Mouse (Mus musculus): ENCODE measurements around the gene Lrrc1. TPM values are rescaled to one million over a fixed set of nuclear protein-coding genes. Genes with fewer than 3 reads are reported as not detected.

Lrrc1 gene
- polyA plus RNA-seq, 2 experiments from 2014 or later = 2.2 to 3.6 TPM

DNA sequence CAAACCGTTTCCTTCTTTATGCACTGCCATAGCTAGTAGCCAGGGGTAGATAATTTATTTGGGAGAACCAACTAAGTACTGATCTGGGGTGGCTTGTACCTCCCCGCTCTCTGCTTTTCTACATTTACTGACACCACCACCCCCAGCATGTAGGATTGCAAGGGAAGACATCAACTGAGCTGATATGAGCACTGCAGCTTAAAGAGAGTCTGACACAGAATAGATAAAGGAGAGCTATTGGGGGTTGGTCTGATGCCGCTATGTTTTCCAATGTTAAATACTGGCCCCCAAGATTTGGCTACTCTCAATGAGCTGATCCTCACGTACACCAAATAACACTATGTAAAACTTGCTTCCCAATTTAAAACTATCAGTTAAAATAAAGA is 124.5 kb downstream of the Lrrc1 start:
- ATAC-seq = no peak

DNA sequence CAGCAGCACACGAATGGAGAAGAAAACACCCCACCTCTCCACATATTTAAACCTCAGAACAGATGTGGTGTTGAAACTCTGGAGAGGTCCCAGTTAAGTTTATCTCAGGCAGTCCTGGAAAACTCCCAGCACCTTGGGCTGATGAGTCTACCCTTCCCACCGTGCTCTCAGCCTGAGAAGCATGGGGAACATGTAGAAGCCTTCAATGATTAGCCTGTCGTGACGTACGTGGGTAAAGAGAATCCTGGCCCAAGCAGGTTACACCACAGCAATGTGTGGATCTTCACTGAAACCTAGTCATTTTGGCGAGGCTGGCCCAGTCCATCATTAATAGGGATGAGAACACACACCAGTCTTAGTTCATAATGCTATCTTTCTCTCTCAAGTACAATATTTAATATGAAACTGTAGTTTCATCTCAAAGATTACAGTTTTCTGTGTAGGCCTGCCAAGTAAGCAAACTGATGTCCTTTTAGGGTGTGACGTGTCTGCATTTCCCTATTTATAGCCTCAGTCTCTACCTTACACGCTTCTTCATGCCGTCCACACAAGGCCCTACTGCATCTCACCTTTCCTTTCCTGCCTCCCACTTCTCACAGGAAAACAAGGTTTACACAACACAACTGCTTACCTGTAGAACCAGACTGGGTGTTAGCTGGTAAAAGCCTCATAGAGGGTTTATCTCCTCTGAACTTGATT is 125.0 kb downstream of the Lrrc1 start:
- ATAC-seq = no peak

DNA sequence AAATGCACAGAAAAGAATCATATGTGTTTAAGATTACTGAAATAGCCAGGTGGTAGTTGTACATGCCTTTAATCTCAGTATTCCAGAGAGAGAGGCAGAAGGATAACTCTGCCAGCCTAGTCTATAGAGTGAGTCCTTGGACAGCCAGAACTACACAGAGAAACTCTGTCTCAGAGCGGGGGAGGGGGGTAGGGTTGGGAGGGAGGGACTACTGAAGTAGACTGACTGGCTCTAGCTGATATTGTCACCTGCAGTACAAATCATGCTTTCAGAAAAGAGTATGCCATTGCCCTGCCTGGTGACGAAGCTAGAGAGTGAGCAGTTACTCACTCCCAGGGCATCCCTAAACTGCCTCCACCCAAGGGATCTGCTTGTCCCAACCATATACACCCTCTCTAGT is 125.9 kb downstream of the Lrrc1 start:
- no peak for ATAC-seq

DNA sequence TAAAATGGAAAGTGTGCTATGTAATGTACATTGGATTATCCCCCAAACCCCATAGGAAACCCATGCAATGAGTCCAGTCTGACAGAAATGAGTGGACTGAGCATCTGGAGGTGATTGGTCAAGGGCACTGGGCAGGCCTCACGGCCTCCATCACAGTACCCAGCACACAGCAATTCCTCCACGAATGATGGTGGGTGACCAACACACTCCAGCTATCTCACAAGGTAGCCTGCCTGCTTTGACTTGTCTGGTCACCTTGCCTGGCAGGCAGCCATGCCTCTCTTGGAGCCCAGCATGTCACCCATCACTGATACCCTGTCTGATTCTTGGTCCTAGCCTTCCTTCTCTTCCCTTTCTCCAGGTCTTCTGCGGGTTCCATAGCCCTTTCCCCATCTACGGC is 128.2 kb downstream of the Lrrc1 start:
- ATAC-seq = no peak

DNA sequence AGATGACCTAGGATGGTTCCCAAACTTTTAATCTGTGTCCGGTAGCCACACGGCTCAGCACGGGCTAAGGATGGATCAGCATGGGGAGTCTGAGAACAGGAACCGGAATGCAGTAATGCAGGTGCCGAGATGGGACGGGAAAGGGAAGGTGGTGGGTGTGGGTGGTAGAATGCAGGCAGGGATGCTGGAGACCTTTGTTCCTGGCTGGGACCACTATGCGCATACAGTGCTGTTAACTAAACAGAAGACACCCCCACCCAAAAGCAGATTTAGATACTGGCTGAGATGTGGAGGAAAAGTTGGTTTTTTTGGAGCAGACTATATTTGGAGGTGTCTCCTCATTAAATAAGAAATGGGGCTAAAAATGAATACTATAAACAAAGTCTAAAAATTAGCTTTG is 128.7 kb downstream of the Lrrc1 start:
- ATAC-seq = no peak

DNA sequence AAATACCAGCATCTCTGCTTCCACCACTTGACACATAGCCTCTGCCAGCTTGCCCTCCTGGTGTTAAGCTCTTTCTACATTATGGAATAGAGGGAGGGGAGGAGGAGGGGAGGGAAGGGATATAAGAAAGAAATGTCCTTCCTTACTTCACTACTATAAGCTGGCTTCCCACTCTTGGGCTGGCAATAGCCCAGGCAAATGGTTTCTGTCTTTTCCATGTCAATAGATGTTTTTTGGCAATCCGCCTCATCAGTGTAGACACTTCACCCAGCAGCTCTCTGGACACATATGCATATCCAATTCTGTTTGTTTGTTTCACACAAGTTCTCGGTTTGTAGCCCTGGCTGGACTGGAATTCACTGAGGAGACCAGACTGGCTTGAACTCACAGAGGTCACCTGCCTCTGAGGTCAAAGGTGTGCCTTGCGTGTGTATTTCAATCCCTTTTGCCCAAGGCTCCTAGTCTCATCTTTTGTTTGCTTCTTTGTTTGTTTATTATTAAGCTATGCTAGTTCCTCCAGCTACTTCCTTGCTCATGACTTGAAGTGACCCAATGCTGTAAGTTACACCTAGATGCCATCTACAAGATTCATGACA is 132.7 kb downstream of the Lrrc1 start:
- ATAC-seq = no peak

DNA sequence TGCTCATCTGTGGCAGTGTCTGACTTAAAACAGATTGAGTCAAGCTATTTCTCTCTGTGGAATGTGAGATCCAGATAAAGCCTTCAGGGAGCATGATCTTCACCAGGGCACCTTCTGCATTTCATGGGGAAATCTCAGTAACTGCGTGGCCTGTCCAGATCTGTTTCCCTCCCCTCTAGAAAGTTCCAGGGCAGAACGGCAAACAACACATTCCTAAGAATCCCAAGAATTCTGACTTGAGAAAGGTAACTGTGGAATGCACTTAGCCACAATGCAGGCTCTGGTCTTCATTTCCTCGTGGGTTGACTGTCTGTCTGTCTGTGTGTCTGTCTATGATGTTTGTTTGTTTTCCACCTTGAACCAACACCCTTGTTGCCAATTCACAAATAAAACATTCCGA is 133.7 kb downstream of the Lrrc1 start:
- ATAC-seq = no peak

DNA sequence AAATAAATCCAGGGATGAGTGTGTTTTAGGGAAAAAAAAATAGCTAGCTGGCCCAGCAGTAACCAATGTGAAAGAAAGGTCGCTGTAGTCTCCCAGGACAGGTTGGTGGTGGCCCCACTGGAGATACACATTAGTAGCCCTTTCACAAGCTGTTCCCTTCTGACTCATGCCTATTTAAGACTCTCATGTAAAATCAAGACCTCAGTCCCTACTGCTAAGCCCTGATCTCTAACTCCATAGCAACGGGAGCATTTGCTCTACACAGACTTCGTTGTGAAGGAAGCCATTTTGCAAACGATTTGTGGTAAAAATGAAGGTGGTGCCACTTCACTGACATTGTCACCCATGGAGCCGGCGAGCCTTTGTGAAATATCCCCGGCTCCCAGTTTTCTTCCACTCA is 134.1 kb downstream of the Lrrc1 start:
- ATAC-seq = no peak

DNA sequence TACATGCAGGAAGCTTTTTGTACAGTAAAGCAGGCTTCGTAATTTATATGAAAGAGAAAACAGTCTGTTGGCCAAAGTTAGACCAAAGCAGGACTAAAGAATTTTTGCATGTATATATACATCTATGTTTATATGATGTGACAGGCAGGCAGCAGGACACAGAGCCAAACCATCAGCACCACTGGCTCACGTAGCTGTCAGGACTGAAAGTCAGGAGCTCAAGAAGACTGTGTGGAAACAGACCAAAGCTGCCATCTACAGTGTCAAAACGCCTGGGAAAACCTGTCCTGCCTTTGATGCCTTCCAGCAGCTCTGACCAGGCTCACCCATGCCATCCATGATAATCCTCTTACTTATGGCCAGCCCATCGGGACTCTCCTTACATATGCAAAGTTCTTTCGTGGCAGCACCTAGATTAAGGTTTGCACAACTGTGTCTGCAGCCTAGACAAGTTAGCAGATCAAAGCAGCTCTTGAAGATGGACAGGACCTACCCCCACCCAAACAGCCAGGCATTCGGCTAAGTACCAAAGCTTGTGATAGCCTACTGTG is 136.5 kb downstream of the Lrrc1 start:
- ATAC-seq = no peak

DNA sequence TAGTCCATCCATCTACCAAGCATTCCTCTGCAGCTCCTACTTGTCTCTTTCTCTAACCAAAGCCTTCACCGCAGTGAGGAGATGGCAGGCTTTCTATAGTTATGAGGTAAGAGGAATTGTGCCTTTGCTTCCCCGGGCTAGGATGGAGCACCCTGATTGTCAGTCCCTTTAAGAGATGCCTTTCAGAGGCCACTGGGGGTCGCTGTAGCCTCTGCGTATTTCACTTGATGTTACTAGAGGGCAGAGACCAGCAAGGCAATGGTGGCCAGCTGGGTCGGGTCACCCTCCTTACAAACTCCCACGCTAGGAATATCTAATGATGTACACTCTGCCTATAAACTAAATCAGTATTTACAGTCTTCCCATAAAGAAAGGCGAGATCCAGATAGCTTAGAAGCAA is 137.8 kb downstream of the Lrrc1 start:
- ATAC-seq = no peak

DNA sequence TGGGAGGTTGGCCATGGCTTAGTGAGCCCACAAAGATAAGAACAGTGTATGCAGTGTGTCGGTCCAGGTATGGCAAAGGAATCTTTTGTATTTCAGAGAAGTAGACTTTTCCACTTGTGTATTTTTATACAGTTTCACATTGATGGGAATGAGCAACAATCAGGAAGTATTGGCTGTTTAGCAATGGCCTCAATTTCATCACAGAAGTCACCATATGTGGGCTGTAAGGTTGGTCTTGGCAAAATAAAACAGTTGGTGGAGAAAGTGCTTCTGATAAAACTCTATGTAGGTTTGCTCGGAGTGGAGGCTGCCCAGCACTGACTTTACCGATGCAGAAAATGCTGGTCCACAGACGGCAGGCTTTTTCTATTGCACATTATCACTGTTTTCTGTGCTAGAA is 140.2 kb downstream of the Lrrc1 start:
- ATAC-seq = no peak

DNA sequence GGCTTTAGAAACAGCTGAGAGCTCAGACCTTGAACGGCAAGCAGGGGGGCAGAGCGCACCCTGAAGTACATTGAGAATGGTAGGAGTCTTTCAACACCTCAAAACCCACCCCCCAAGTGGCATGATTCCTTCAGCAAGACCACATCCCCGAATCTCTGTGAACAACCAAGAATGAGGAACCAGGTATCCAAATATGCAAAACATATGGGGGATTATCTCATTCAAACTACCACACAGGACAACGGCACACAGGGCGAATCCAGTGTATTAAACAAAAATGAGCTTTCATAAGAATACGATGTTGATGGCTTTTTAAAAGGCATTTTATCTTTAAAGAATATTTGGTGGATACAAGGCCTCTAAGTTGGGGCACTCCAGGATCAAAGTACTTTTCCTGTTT is 140.7 kb downstream of the Lrrc1 start:
- no peak for ATAC-seq

DNA sequence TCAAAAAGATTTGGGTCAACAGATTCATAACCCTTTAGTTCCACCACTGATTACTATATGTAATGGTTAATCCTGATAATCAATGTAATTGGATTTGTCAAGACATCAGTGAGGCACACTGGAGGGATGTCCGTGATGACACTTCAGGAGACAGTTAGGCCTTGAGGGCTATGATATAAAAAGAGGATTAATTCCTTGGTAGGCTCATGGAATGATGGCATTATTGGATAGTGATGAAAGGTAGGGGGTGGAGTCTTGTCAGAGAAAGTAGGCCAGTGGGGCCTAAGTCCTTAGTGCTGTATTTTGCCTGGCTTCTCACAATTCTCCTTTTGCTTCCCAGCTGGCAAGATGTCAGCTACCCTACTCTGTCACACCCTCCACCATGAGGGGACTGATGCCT is 141.7 kb downstream of the Lrrc1 start:
- ATAC-seq = no peak

DNA sequence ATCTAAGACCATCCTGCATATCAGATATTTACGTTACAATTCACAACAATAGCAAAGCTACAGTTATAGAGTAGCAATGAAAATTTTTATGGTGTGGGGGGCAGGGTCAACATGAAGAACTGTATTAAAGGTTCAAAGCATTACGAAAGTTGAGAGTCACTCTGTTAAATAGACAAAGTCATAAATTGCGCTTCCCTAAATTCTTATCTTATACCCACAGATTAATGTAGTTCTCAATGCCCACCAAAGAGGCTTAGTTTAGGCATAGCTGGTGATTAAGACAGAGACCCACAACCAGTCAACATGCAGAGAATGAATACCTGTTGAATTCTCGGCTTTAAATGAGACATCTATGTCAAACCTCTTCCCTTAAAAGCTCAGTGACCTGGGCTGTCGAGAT is 144.9 kb downstream of the Lrrc1 start:
- no peak for ATAC-seq

DNA sequence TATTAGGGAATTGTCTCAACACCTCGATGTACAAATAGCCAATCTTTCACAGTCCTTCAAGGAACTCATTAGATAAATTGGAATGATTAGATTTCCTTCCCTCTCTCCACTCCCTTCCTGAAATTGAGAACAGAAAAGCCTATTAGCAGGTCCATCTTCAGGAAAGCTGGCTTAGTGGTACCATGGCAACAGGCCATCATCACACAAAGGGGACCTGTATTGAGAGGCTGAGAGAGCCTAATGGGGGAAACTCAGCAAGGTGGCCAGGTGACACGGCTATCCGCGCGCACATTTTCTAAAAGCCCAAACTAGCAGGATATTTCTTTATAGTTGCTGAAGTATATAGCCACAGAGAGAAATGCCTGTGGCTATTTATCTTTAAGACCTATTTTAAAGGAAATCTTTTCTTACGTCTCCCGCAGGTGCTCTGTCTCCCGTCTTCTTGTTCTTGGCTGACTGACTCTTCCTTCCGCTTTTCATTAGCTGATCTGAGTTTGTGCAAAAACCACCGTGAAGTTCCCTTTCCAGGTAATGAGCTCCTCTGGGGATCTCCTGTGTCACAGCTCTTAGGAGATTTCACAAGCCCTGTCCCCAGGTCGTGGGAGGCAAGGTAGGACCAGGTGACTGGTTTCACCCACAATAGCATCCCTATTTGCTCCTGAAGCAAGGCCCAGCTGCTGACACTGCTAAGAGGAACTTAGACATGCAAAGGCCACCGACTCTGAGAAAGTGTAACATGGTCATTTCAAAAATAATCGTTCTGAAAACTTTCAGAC is 145.6 kb downstream of the Lrrc1 start:
- ATAC-seq = no peak

DNA sequence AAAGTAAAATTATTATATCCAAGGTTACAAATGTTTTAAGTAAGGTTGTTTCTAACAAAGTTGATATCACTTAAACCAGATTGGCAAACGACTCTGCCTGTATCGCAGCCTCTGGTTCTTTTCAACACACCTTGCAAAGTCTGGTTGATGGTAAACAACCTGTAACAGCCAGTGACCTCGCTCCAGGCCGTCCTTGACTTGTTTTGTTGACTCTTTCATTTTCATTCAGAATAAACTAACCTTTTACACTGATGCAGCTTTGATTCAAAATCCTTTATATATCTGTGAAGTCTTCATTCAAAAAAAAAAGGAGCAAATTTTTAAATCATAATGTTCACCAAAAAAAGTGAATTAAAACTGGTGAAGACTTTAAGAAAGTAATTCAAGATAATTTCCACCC is 147.6 kb downstream of the Lrrc1 start:
- no peak for ATAC-seq

DNA sequence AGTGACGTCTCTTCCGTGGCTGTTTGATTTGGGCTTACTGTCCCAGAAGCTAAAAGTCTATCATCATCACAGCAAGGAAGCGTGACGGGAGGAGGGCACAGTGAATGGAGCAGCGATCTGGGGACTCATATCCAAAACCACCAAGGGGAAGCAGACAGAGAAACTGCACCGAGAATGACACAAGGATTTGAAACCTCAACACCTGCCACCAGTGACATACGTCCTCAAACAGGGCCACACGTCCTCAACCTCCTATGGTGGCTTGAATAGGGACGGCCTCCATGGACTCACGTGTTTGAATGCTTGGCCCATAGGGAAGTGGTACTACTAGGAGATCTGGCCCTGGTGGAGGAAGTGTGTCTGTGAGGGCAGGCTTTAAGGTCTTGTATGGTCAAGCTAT is 153.4 kb downstream of the Lrrc1 start:
- ATAC-seq = no peak

DNA sequence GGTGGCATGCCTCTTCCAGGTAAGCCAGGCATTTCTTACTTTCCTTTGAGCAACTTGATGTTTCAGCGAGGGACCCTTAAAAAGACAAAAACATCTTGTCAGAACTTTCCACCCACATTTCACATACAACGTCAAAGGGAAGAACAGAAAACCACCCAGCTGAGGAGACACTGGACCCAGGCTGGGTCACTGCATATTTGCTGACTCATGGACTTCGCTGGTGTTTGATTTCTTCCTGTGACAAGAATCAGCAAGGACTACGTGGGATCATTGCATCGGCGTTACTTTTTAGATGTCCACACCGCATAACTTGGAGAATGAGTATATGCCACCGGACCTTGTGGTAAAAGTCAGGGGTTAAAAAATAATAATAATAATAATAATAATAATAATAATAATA is 155.7 kb downstream of the Lrrc1 start:
- ATAC-seq = no peak

DNA sequence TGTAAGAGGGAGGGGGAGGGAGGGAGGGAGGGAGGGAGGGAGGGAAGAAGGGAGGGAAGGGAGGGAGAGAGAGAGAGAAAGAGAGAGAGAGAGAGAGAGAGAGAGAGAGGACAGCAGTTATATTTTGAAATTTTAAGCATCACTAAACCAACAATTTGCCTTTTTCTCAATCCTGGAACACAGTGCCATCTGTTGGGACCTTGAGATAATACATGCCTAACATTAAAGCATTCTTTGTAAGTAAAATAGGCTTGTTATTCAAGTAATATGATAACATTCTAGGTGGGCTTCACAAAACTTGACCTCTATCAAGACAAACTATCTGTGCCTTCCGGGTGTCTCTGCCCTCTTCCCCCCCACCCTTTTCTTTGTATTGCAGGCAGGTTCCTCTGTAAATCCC is 157.9 kb downstream of the Lrrc1 start:
- ATAC-seq = no peak

DNA sequence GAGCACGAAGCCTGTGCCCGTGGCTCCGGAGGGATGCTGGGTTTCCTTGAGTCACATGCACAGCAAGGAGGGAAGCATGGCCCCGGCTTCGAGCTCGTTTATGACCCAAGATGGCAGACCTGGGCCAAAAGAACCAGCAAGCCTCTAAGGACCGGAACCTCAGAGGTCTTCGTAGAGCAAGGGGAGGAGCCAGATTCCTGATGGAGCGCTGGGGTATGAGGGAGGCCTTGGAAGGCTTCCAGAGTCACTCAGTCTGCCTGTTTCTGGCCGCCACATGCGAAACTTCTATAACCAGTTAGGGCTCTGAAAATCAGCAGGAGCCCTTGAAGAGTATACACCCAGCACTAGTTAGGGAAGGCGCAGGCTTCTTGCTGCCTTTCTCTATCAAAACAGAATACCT is 159.1 kb downstream of the Lrrc1 start:
- ATAC-seq = no peak

DNA sequence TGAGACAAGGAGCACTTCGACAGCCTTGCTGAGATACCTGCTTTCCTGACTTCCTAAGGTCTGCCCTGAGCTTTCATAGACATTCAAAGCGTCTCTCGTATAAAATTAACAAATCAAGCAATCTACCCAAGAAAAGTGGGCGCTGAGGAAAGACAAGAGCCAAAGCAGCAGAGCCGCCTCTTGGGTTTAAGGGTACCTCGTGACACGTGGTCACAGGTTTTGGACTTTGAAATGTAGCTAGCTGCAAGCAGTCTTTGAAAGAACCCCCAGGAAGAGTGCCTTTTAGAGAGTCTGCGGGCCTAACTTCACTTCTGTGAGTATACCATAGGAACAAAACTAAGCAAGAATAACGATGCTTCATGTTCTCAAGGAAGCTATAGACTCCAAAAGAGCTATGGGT is 160.0 kb downstream of the Lrrc1 start:
- ATAC-seq = no peak

DNA sequence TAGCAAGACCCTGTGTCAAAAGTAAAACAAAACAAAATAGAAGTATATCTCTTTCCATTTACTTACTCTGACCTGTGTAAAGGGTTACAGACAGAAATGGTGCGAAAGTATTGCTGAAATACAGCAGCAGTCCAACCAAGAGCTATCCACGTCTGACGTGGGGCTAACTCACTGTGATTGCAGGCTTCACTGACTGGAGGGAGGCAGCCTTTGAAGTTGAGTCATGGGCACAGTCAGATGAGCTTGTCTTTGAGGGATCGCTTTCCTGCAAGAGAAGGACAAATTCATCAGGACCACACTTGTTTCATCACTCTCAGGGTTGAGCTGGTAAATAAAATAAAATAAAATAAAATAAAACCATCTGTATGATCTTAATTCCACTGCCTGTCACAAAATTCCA is 160.7 kb downstream of the Lrrc1 start:
- no peak for ATAC-seq

DNA sequence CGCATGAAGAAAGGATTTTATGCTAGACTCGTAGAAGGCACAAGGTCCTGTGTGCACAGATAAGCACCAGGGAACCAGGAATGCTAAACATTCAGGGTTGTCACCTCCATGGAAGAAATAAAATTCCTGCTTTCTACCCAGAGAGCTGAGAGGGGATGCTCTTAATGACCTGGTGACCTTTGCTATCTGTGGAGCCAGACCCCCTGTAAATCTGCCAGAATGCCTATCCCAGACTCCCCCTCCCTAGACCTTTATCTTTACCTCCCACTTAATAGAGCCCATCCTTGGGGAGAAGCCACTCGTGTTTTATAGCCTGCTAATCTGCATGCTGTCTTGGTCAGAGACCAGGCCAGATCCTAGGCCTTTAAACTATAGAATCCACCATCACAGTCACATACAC is 162.2 kb downstream of the Lrrc1 start:
- no peak for ATAC-seq

DNA sequence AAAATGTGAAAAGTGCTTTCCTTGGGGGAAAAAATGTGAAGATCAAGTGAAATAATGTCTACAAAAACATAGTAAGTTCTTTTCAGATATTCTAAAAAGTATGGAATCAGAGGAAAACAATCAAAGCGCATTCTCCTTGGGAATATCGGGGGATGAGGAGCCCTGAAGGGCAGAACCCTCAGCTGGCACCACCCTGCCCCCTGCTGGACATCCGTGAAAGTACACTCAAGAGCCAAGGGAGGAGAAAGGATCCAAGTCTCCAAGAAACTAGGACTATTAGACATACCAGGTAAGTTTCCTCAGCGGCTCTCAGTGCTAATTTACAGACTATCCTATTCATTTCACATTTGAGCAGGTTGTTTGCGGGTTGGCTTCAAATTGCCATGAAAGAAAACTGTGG is 163.1 kb downstream of the Lrrc1 start:
- no peak for ATAC-seq
